In genomic region chr2:48186161-48186560, GRCm38 (mm10) we compare ENCODE assay signal across 18 mouse cellular contexts.
"Had no signal": no experiment of that assay in that cellular context is flagged by ENCODE, and none has a peak within 500 bp of the region (broad histone marks: within the 10 kb centered on the region; RNA-seq: fewer than 3 reads in every experiment).

No protein-coding gene starts in this region.

- H3K36me3 ChIP-seq: heart, embryonic 10.5 days; heart, embryonic 12.5 days; hindbrain, embryonic 10.5 days; hindbrain, embryonic 13.5 days; intestine, embryonic 15.5 days; limb, embryonic 10.5 days; limb, embryonic 12.5 days; liver, embryonic 13.5 days; liver, embryonic 15.5 days had no signal

- ATAC-seq: inflammation-experienced regulatory T-cells, adult 6 months; intestine, embryonic 15.5 days; intestine, postnatal 0 days; liver, postnatal 0 days had no signal

- H3K9me3 ChIP-seq: heart, embryonic 10.5 days; heart, embryonic 12.5 days; hindbrain, embryonic 10.5 days; hindbrain, embryonic 13.5 days; intestine, embryonic 15.5 days; limb, embryonic 10.5 days; limb, embryonic 12.5 days; liver, embryonic 13.5 days; liver, embryonic 15.5 days had no signal

- DNase-seq: kidney, adult 8-10 months; liver; liver, embryonic 13.5 days; liver, postnatal 0 days had no signal

- H3K27ac ChIP-seq: gastrocnemius, adult 2 months; heart, embryonic 10.5 days; hindbrain, embryonic 10.5 days; hindbrain, embryonic 13.5 days; intestine, embryonic 15.5 days; layer of hippocampus, adult 2 months; left cerebral cortex, adult 2 months; limb, embryonic 10.5 days; limb, embryonic 12.5 days; liver, embryonic 13.5 days; liver, embryonic 15.5 days had no signal

- H3K9ac ChIP-seq: heart, embryonic 12.5 days; hindbrain, embryonic 13.5 days; intestine, embryonic 15.5 days; limb, embryonic 12.5 days; liver, embryonic 13.5 days; liver, embryonic 15.5 days; liver, postnatal 0 days had no signal

- H3K4me3 ChIP-seq: gastrocnemius, adult 2 months; heart, embryonic 10.5 days; heart, embryonic 12.5 days; hindbrain, embryonic 10.5 days; hindbrain, embryonic 13.5 days; intestine, embryonic 15.5 days; layer of hippocampus, adult 2 months; left cerebral cortex, adult 2 months; limb, embryonic 10.5 days; limb, embryonic 12.5 days; liver, embryonic 13.5 days; liver, embryonic 15.5 days had no signal

- H3K27me3 ChIP-seq: heart, embryonic 12.5 days; hindbrain, embryonic 13.5 days; intestine, embryonic 15.5 days; limb, embryonic 12.5 days; liver, embryonic 13.5 days; liver, embryonic 15.5 days had no signal

- H3K4me1 ChIP-seq: heart, embryonic 10.5 days; heart, embryonic 12.5 days; hindbrain, embryonic 10.5 days; hindbrain, embryonic 13.5 days; intestine, embryonic 15.5 days; limb, embryonic 10.5 days; limb, embryonic 12.5 days; liver, embryonic 13.5 days; liver, embryonic 15.5 days had no signal

- H3K4me2 ChIP-seq: heart, embryonic 12.5 days; hindbrain, embryonic 13.5 days; intestine, embryonic 15.5 days; limb, embryonic 12.5 days; liver, embryonic 11.5 days; liver, embryonic 13.5 days; liver, embryonic 15.5 days had no signal
